Mouse (Mus musculus) kidney, postnatal 0 days (tissue): ENCODE data around the gene Kctd2. TPM values are rescaled to one million over a fixed set of nuclear protein-coding genes. Genes with fewer than 3 reads are reported as not detected.
A peak's percentile ranks its signal among the peaks of the same experiment; 100 is the strongest.

Experiments used
- ATAC-seq: fragments of 200-750 bp; cut with Nextera tagmentation; replicated peaks from 2 replicates; pipeline ENCODE4 v1.8.0; 2017; ENCODE audit warnings: low read depth, moderate number of reproducible peaks, moderate TSS enrichment, moderate library complexity; ENCODE audit not compliant: low FRiP score
- DNase-seq: peaks from one replicate; pipeline ENCODE4 v3.0.0-alpha.2; 2016; ENCODE audit warnings: low spot score
- H3K27ac ChIP-seq: fragments of 300-500 bp; sonication (generic); 2 replicates; pipeline ENCODE4 v1.5.1; 2014; ENCODE audit warnings: mild to moderate bottlenecking
- H3K27me3 ChIP-seq: fragments of 300-500 bp; sonication (generic); 2 replicates; pipeline ENCODE4 v1.6.1; 2014; ENCODE audit warnings: low read length, mixed read lengths; ENCODE audit not compliant: insufficient read depth
- H3K36me3 ChIP-seq: fragments of 300-500 bp; sonication (generic); 2 replicates; pipeline ENCODE4 v1.6.1; 2014; ENCODE audit warnings: low read length, mixed read lengths; ENCODE audit not compliant: insufficient read depth
- H3K4me1 ChIP-seq: fragments of 300-500 bp; sonication (generic); replicated peaks from 2 replicates; pipeline ENCODE4 v1.6.1; 2014; ENCODE audit warnings: antibody characterized with exemption, low read length, mixed read lengths; ENCODE audit not compliant: insufficient read depth
- H3K4me2 ChIP-seq: fragments of 300-500 bp; sonication (generic); 2 replicates; pipeline ENCODE4 v1.6.1; 2014; ENCODE audit warnings: mild to moderate bottlenecking, low read length, moderate library complexity, mixed read lengths
- H3K4me3 ChIP-seq: fragments of 300-500 bp; sonication (generic); replicated peaks from 2 replicates; pipeline ENCODE4 v1.5.1; 2014; ENCODE audit warnings: low read depth, low read length
- H3K9ac ChIP-seq: fragments of 300-500 bp; sonication (generic); 2 replicates; pipeline ENCODE4 v1.6.1; 2014; ENCODE audit warnings: low read depth, low read length
- H3K9me3 ChIP-seq: fragments of 300-500 bp; sonication (generic); replicated peaks from 2 replicates; pipeline ENCODE4 v1.6.1; 2016; ENCODE audit warnings: low read length, inconsistent platforms, mixed read lengths
- CTCF ChIP-seq: IDR thresholded peaks from 2 replicates; pipeline ENCODE4 v1.5.1; 2016; ENCODE audit warnings: antibody characterized with exemption, low read depth, mild to moderate bottlenecking, moderate library complexity
- WGBS: fragments of 180-500 bp; shearing (Covaris S2); extraction: QIAGEN DNeasy Blood & Tissue Kit; methylation state at CpG from one replicate; pipeline ENCODE4 v1.1.7; 2014; 5-methylcytosine and 5-hydroxymethylcytosine counted together
- polyA plus RNA-seq: library from polyadenylated mRNA; unstranded; fragments of >200 nt; fragmentation: Nextera tagmentation; extraction: Ambion mirVana; gene quantifications from 2 replicates; pipeline ENCODE4 v1.2.1, GENCODE M21; 2015

The Kctd2 gene
- polyA plus RNA-seq, 1 experiment from 2014 or later = 22.2 TPM

DNA sequence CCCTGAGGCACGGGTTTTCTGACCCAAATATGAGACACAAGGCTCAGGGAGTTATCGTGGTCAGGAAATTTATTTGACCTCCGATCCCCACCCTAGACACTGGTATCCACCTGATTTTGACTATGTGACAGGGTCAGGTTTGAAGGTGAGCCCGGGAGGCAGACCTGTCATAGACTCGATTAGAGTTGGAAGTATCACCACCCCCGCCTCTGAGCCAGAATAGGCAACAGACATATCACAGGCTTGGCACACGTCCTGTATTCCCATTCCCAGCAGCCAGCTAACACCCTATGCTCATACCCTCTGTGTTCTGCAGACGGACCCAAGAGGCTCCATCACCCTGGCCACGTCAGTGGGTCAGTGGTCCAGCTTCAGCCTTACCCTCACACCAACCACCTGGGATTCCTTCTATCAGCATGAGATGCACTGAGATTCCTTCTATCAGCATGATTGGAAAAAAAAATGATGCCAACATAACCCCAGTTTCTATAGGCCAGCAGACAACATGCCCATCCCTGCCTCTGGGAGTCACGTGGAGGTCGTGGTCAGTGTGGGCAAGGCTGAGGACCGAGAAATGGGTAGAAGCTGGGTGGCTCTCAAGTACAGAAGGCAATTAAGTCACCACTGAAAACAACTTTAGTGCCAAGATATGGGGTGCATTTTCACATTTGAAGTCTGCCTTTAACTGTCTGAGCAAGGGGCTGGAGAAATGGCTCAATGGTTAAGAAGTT lies 45.1 kb upstream of the Kctd2 start:
- Histone ChIP-seq H3K27ac (no peak overlapping the region), H3K4me1 (no peaks in the 10 kb centered on the region), H3K36me3 (no peaks in the 10 kb centered on the region), H3K4me3 (peak overlapping the region; percentile 33; the same call in 1 of the 2 replicates), H3K9me3 (no peaks in the 10 kb centered on the region), H3K9ac (no peak overlapping the region), H3K27me3 (peaks cover 4% of the 10 kb centered on the region; the same call in 1 of the 2 replicates), H3K4me2 (peak overlapping the region; percentile 60)
- 64% methylated on average over 12 of the region's 12 CpGs for WGBS
- TF ChIP-seq CTCF = no peak
- ATAC-seq = no peak
- DNase-seq = no peak

DNA sequence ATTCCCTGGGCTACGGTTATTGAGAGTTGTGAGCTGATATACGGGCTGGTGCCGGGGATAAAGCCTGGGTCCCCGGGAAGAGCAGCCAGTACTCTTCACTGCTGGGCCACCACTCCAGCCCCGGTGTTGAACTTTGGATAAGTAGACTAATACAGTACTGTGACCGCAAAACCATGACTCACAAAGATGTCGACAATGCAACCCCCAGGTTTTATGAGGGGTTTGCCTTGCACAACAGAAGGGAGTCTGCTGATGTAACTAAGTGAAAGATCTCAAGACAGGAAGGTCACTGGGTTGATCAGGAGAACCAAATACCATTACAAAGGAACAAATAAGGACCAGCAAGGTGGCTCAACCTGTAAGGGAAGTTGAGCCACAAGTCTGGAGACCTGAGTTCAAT lies 43.2 kb upstream of the Kctd2 start:
- Histone ChIP-seq H3K36me3 (no peaks in the 10 kb centered on the region), H3K4me2 (no peak overlapping the region), H3K27ac (no peak overlapping the region), H3K27me3 (peaks cover 4% of the 10 kb centered on the region; the same call in 1 of the 2 replicates), H3K4me1 (no peaks in the 10 kb centered on the region; the same call in 1 of the 2 replicates), H3K9me3 (no peaks in the 10 kb centered on the region), H3K4me3 (no peak overlapping the region), H3K9ac (no peak overlapping the region)
- DNase-seq (no peak), ATAC-seq (no peak)
- no peak for TF ChIP-seq CTCF
- 47% methylated on average over 7 of the region's 7 CpGs for WGBS

DNA sequence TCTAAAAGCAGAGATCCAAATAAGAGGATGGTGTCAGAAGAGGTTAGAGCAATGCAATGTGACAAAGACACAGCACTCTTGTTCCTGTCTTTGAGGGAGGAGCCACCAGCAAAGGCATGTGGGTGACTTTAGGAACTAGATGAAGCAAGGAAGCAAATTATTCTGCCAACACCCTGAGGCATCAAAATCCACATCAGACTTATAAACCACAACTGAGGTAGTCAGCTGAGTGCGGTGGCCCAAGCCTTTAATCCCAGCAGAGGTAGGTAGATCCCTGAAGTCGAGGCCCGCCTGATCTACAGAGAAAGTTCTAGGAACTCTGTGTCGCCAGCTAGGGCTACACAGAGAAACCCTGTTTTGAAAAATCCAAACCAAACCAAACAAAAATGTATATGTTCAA lies 42.7 kb upstream of the Kctd2 start:
- no peak overlapping the region for H3K9ac ChIP-seq
- WGBS = 89% methylated on average over 4 of the region's 4 CpGs
- TF ChIP-seq CTCF = no peak

DNA sequence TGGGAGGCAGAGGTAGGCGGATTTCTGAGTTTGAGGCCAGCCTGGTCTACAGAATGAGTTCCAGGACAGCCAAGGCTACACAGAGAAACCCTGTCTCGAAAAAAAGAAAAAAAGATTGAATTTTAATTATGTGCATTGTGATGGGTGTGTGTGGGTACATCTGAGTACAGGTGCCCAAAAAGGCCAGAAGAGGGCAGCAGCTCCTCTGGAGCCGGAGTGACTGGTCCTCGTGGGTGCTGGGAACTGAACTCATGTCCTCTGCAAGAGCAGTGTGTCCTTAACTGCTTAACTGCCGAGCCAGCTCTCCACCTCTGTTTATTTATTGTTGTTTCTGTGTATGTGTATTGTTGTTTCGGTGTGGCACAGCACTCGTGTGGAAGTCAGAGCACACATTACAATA lies 42.1 kb upstream of the Kctd2 start:
- H3K4me2 ChIP-seq = no peak overlapping the region
- no peak for DNase-seq
- H3K9ac ChIP-seq = no peak overlapping the region
- H3K9me3 ChIP-seq = no peaks in the 10 kb centered on the region
- peaks cover 4% of the 10 kb centered on the region; the same call in 1 of the 2 replicates for H3K27me3 ChIP-seq
- 87% methylated on average over 7 of the region's 7 CpGs for WGBS
- peaks cover 4% of the 10 kb centered on the region; the same call in 1 of the 2 replicates for H3K4me1 ChIP-seq
- H3K36me3 ChIP-seq = no peaks in the 10 kb centered on the region
- TF ChIP-seq CTCF = 0 out of 2 replicates have a peak, but pooled peaks have one; percentile 10
- H3K4me3 ChIP-seq = no peak overlapping the region
- H3K27ac ChIP-seq = no peak overlapping the region
- no peak for ATAC-seq

More for the DNA sequence above, 42.7 kb upstream of the Kctd2 start:
- Histone ChIP-seq H3K36me3 (no peaks in the 10 kb centered on the region), H3K27me3 (peaks cover 4% of the 10 kb centered on the region; the same call in 1 of the 2 replicates), H3K4me1 (no peaks in the 10 kb centered on the region; the same call in 1 of the 2 replicates), H3K4me2 (no peak overlapping the region), H3K4me3 (no peak overlapping the region), H3K9me3 (no peaks in the 10 kb centered on the region), H3K27ac (no peak overlapping the region)
- ATAC-seq = no peak
- no peak for DNase-seq

DNA sequence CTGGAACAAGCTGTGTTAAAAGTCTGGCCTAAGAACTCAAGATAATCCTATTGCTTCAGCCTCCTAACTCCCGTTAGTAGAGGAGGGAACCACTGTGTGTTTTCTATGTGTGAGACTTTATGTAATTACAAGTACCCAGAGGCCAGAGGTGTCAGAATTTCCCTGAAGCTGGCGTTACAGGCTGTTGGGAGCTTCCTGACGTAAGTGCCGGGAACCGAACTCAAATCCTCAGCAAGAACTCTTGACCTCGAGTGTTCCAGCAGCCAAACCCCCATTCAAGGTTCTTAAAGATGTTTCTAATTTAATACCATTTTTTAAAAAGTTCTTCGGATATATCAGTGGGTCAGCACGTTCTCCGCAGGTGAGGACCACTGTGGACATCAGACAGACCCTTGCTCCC lies 38.7 kb upstream of the Kctd2 start:
- no peak for TF ChIP-seq CTCF
- Histone ChIP-seq H3K4me3 (peak overlapping the region; percentile 74), H3K27ac (peak overlapping the region; percentile 28; the same call in 1 of the 2 replicates), H3K4me1 (peaks cover 25% of the 10 kb centered on the region; the same call in 1 of the 2 replicates), H3K36me3 (no peaks in the 10 kb centered on the region), H3K27me3 (no peaks in the 10 kb centered on the region), H3K4me2 (peak overlapping the region; percentile 82), H3K9ac (no peak overlapping the region), H3K9me3 (no peaks in the 10 kb centered on the region)
- ATAC-seq = no peak
- no peak for DNase-seq
- WGBS = 17% methylated on average over 9 of the region's 9 CpGs

DNA sequence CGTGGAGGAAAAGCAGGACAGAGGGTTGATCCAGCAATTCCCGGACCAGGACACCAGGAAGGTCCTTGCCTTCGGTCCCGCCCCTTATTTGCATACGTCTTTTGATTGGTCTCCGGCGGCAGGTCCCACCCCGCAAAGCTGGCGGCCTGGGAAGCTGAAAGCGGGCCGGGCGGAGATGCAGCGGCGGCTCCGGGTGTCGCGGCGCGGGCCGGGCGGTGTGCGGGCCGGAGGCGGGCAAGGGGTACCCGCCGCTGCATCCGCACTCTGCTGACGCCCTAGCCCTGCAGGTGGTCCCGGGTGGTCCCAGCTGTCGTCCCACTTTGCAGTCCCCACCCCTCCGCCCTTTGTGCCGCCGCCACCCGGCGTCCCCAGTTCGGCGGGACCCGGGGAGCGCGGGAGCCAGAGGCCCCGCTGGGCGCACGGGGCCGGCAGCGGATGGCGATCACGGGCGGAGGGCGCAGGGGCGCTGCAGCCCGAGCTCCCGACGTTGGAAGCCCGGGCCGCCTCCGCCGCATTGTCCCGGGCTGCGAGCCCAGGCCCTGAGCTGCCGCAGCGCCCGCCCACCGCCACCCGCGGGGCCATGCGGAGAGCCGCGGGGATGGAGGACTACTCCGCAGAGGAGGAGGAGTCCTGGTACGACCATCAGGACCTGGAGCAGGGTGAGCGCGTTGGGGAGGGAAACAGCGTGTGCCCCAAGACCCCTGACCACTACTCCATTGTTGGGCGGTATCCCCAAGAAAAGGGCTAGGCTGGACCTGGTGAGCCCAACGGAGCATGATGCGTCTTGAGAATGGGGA lies 38.0 kb upstream of the Kctd2 start, which contains the start of gene Cdr2l:
Gene Cdr2l, plus strand, starts transcription at position 174 of the 797 bp plus-strand sequence.
- no peaks in the 10 kb centered on the region for H3K36me3 ChIP-seq
- no peaks in the 10 kb centered on the region for H3K27me3 ChIP-seq
- WGBS = under 1% methylated on average over 62 of the region's 76 CpGs
- H3K4me1 ChIP-seq = peaks cover 25% of the 10 kb centered on the region; the same call in 1 of the 2 replicates
- ATAC-seq (peak; percentile 85), DNase-seq (peak; percentile 98)
- TF ChIP-seq CTCF = no peak
- H3K27ac ChIP-seq = peak within 1 kb of the TSS; percentile 73
- H3K9me3 ChIP-seq = no peaks in the 10 kb centered on the region
- peak within 1 kb of the TSS; percentile 74 for H3K4me3 ChIP-seq
- H3K9ac ChIP-seq = peak within 1 kb of the TSS; percentile 78
- peak within 1 kb of the TSS; percentile 82 for H3K4me2 ChIP-seq
